Mouse (Mus musculus): ENCODE measurements at regions not wholly inside any gene's neighbourhood (a gene's known extent, or its start where the extent isn't known, plus 50 kb on each side); places are given as distances from the start of the nearest gene placed in this dataset.

GRCm38 (mm10) chr1:81576965-81577664 is 500.4 kb downstream of the Nyap2 start:
- Histone ChIP-seq H3K4me2 (ENCODE audit: low read length) (peak overlapping the region; percentile 37), H3K27me3 (ENCODE audit: control insufficient read depth, insufficient read depth, low read depth, low read length) (no peaks in the 10 kb centered on the region), H3K4me3 (ENCODE audit: low read depth, low read length) (peak overlapping the region; percentile 7; the same call in 1 of the 2 replicates), H3K9ac (ENCODE audit: low read depth, low read length) (no peak overlapping the region), H3K4me1 (ENCODE audit: control insufficient read depth, insufficient read depth, low read length) (peaks cover 8% of the 10 kb centered on the region), H3K36me3 (ENCODE audit: control insufficient read depth, insufficient read depth, low read length) (no peaks in the 10 kb centered on the region), H3K9me3 (replicated peaks; ENCODE audit: control insufficient read depth, low read length, poor library complexity, severe bottlenecking) (no peaks in the 10 kb centered on the region), H3K27ac (ENCODE audit: low read length) (no peak overlapping the region)
- ATAC-seq = no peak
- WGBS = 44% methylated on average over 8 of the region's 8 CpGs

- Histone ChIP-seq H3K27ac (ENCODE audit: low read length) (0 out of 2 replicates have a peak overlapping the region, but pooled peaks have one; percentile 8), H3K27me3 (ENCODE audit: control insufficient read depth, insufficient read depth, low read depth, low read length) (no peaks in the 10 kb centered on the region), H3K4me3 (ENCODE audit: low read depth, low read length) (peak overlapping the region; percentile 7; the same call in 1 of the 2 replicates), H3K9me3 (replicated peaks; ENCODE audit: control insufficient read depth, low read length, poor library complexity, severe bottlenecking) (no peaks in the 10 kb centered on the region), H3K4me2 (ENCODE audit: low read length) (peak overlapping the region; percentile 37), H3K36me3 (ENCODE audit: control insufficient read depth, insufficient read depth, low read length) (no peaks in the 10 kb centered on the region), H3K4me1 (ENCODE audit: control insufficient read depth, insufficient read depth, low read length) (peaks cover 8% of the 10 kb centered on the region), H3K9ac (ENCODE audit: low read depth, low read length) (0 out of 2 replicates have a peak overlapping the region, but pooled peaks have one; percentile 10)
- ATAC-seq = peak; percentile 62
- 19% methylated on average over 9 of the region's 9 CpGs for WGBS
Measured at GRCm38 (mm10) chr1:81577665-81578201, 501.0 kb downstream of the Nyap2 start.

- Histone ChIP-seq H3K9me3 (replicated peaks; ENCODE audit: control insufficient read depth, low read length, poor library complexity, severe bottlenecking) (no peaks in the 10 kb centered on the region), H3K27ac (ENCODE audit: low read length) (no peak overlapping the region), H3K36me3 (ENCODE audit: control insufficient read depth, insufficient read depth, low read length) (no peaks in the 10 kb centered on the region), H3K4me1 (ENCODE audit: control insufficient read depth, insufficient read depth, low read length) (peaks cover 8% of the 10 kb centered on the region), H3K27me3 (ENCODE audit: control insufficient read depth, insufficient read depth, low read depth, low read length) (no peaks in the 10 kb centered on the region), H3K4me3 (ENCODE audit: low read depth, low read length) (no peak overlapping the region), H3K9ac (ENCODE audit: low read depth, low read length) (no peak overlapping the region), H3K4me2 (ENCODE audit: low read length) (no peak overlapping the region)
- WGBS = 90% methylated on average over 4 of the region's 4 CpGs
- no peak for ATAC-seq
Measured at GRCm38 (mm10) chr1:81581208-81581607, 504.5 kb downstream of the Nyap2 start.

GRCm38 (mm10) chr1:81587780-81588307 is 511.1 kb downstream of the Nyap2 start:
- no peak overlapping the region for H3K27ac ChIP-seq (ENCODE audit: low read length)
- H3K27me3 ChIP-seq (ENCODE audit: control insufficient read depth, insufficient read depth, low read depth, low read length) = no peaks in the 10 kb centered on the region
- 24% methylated on average over 11 of the region's 11 CpGs for WGBS
- no peak overlapping the region for H3K4me3 ChIP-seq (ENCODE audit: low read depth, low read length)
- no peaks in the 10 kb centered on the region for H3K9me3 ChIP-seq (replicated peaks; ENCODE audit: control insufficient read depth, low read length, poor library complexity, severe bottlenecking)
- H3K4me1 ChIP-seq (ENCODE audit: control insufficient read depth, insufficient read depth, low read length) = no peaks in the 10 kb centered on the region
- no peak for ATAC-seq
- no peak overlapping the region for H3K9ac ChIP-seq (ENCODE audit: low read depth, low read length)
- no peaks in the 10 kb centered on the region for H3K36me3 ChIP-seq (ENCODE audit: control insufficient read depth, insufficient read depth, low read length)
- no peak overlapping the region for H3K4me2 ChIP-seq (ENCODE audit: low read length)

DNA sequence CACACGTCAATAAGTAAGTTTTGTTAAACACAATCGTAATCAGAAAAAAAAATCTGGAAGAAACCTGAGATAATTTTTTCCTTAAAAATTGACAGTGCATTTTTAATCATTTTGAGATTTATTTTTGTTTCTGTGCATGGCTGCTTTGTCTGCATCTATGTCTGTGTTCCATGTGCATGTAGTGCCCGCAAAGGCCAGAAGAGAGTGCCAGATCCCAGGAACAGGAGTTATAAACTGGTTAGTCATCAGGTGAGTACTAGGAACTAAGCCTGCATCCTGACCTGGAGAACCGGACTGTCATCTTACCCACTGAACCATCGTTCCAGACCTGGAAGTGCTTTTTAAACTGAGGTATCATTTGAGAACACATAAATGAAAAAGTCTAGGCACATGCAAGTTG is 514.9 kb downstream of the Nyap2 start:
- WGBS = 97% methylated on average over 5 of the region's 5 CpGs
- Histone ChIP-seq H3K4me1 (ENCODE audit: control insufficient read depth, insufficient read depth, low read length) (peaks cover 17% of the 10 kb centered on the region), H3K9ac (ENCODE audit: low read depth, low read length) (no peak overlapping the region), H3K27ac (ENCODE audit: low read length) (no peak overlapping the region), H3K36me3 (ENCODE audit: control insufficient read depth, insufficient read depth, low read length) (no peaks in the 10 kb centered on the region), H3K9me3 (replicated peaks; ENCODE audit: control insufficient read depth, low read length, poor library complexity, severe bottlenecking) (no peaks in the 10 kb centered on the region), H3K4me3 (ENCODE audit: low read depth, low read length) (no peak overlapping the region), H3K4me2 (ENCODE audit: low read length) (no peak overlapping the region), H3K27me3 (ENCODE audit: control insufficient read depth, insufficient read depth, low read depth, low read length) (no peaks in the 10 kb centered on the region)
- no peak for ATAC-seq

DNA sequence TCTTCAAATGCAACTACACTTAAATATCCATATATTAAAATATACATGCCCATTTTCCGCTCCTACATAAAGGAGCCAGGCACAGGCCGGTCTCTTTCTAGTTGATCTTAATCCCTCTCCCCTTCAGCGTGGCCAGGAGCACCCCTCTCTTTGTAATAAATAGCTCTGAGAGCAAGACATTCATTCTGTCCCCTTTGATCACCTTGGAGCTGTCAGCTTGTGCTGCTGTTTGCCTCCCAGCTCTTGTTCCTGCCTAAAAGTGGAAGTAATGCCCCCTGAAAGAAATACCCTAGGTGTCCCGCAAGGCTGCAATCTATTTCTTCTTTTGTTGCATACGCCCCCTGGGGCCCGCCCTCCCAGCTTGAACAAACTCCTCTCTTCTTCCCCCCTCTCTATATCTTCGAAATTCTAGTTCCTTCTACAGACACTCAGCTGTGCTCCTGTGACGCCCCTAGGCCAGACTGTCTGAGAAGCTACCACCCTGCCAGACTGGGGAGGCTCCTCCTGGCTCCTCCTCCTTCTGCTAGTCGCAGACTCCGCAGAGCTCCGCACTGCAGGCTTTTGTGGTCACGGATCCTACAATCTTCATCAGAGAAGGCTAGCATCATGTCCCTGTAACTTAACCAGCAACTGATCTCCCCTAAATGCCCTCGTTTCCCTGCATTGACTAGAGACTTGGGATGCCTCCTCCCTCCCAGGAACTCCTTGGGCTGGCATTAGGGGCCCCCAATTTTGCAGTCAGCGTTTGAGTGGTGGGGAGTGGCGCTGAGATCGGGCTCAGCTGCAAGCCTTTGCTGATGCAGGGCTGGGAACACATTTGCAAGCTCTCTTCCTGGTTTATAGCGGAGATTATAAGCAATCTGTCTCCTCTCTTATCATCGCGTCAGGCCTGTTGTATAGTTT is 516.8 kb downstream of the Nyap2 start:
- no peaks in the 10 kb centered on the region for H3K27me3 ChIP-seq (ENCODE audit: control insufficient read depth, insufficient read depth, low read depth, low read length)
- peaks cover 17% of the 10 kb centered on the region for H3K4me1 ChIP-seq (ENCODE audit: control insufficient read depth, insufficient read depth, low read length)
- peak overlapping the region; percentile 45 for H3K4me3 ChIP-seq (ENCODE audit: low read depth, low read length)
- WGBS = 1% methylated on average over 19 of the region's 19 CpGs
- no peaks in the 10 kb centered on the region for H3K9me3 ChIP-seq (replicated peaks; ENCODE audit: control insufficient read depth, low read length, poor library complexity, severe bottlenecking)
- H3K36me3 ChIP-seq (ENCODE audit: control insufficient read depth, insufficient read depth, low read length) = no peaks in the 10 kb centered on the region
- peak overlapping the region; percentile 97 for H3K27ac ChIP-seq (ENCODE audit: low read length)
- peak overlapping the region; percentile 70 for H3K4me2 ChIP-seq (ENCODE audit: low read length)
- ATAC-seq = peak; percentile 99
- peak overlapping the region; percentile 77 for H3K9ac ChIP-seq (ENCODE audit: low read depth, low read length)

DNA sequence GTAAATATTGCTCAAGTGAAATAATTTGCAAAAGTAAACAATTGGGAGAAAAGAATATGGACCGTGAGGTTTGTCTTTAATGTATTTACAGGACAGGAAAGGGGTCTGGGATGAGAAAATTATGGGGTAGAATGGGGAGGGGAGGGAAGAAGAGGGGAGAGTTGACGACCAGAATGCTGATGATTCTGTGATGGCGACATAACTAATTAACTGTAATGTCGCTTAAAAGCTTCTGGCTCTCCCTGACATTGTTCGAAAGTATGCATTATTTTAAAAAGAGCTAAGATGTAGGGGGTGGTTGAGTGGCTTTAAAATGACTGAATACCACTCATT is 517.4 kb downstream of the Nyap2 start:
- Histone ChIP-seq H3K27ac (ENCODE audit: low read length) (peak overlapping the region; percentile 97), H3K9me3 (replicated peaks; ENCODE audit: control insufficient read depth, low read length, poor library complexity, severe bottlenecking) (no peaks in the 10 kb centered on the region), H3K9ac (ENCODE audit: low read depth, low read length) (peak overlapping the region; percentile 77), H3K4me2 (ENCODE audit: low read length) (peak overlapping the region; percentile 70), H3K36me3 (ENCODE audit: control insufficient read depth, insufficient read depth, low read length) (no peaks in the 10 kb centered on the region), H3K4me3 (ENCODE audit: low read depth, low read length) (peak overlapping the region; percentile 45), H3K27me3 (ENCODE audit: control insufficient read depth, insufficient read depth, low read depth, low read length) (no peaks in the 10 kb centered on the region), H3K4me1 (ENCODE audit: control insufficient read depth, insufficient read depth, low read length) (peaks cover 17% of the 10 kb centered on the region)
- WGBS = 1% methylated on average over 5 of the region's 5 CpGs
- peak; percentile 47 for ATAC-seq

- Histone ChIP-seq H3K36me3 (ENCODE audit: control insufficient read depth, insufficient read depth, low read length) (no peaks in the 10 kb centered on the region), H3K4me3 (ENCODE audit: low read depth, low read length) (no peak overlapping the region), H3K9ac (ENCODE audit: low read depth, low read length) (no peak overlapping the region), H3K27ac (ENCODE audit: low read length) (peak overlapping the region; percentile 97), H3K9me3 (replicated peaks; ENCODE audit: control insufficient read depth, low read length, poor library complexity, severe bottlenecking) (no peaks in the 10 kb centered on the region), H3K4me1 (ENCODE audit: control insufficient read depth, insufficient read depth, low read length) (peaks cover 17% of the 10 kb centered on the region), H3K4me2 (ENCODE audit: low read length) (peak overlapping the region; percentile 70), H3K27me3 (ENCODE audit: control insufficient read depth, insufficient read depth, low read depth, low read length) (no peaks in the 10 kb centered on the region)
- 1% methylated on average over 3 of the region's 3 CpGs for WGBS
- no peak for ATAC-seq
Measured at GRCm38 (mm10) chr1:81594606-81595005, 517.9 kb downstream of the Nyap2 start.

Data from midbrain, embryonic 16.5 days (tissue).